ENCODE assay signal across 27 mouse cellular contexts in genomic region chr10:9625356-9625755, GRCm38 (mm10). TPM values are rescaled to one million over a fixed set of nuclear protein-coding genes. Genes with fewer than 3 reads are reported as not detected.
A peak's percentile ranks its signal among the peaks of the same experiment; 100 is the strongest.
DNase-seq lines count a peak whose midpoint lies in the region; ATAC-seq and TF ChIP-seq lines count a peak whose summit lies in the region.
"Had no signal": no experiment of that assay in that cellular context is flagged by ENCODE, and none has a peak within 500 bp of the region (broad histone marks: within the 10 kb centered on the region; RNA-seq: fewer than 3 reads in every experiment).

No protein-coding gene starts in this region.

- TF ChIP-seq CTCF in midbrain, postnatal 0 days (IDR thresholded peaks at IDR 0.05): no peak

- ATAC-seq in midbrain, embryonic 11.5 days (ENCODE audit: low FRiP score): 0 out of 2 replicates have a peak, but pooled peaks have one; percentile 24
- no peak for ATAC-seq in midbrain, postnatal 0 days (ENCODE audit: low FRiP score)
- ATAC-seq: forebrain, embryonic 14.5 days; forebrain, postnatal 0 days had no signal

- H3K36me3 ChIP-seq in midbrain, embryonic 11.5 days (ENCODE audit: control insufficient read depth, insufficient read depth, low read length): no peaks in the 10 kb centered on the region
- no peaks in the 10 kb centered on the region for H3K36me3 ChIP-seq in midbrain, postnatal 0 days (ENCODE audit: insufficient read depth, low read length)
- H3K36me3 ChIP-seq: embryonic facial prominence, embryonic 12.5 days; embryonic facial prominence, embryonic 15.5 days; heart, embryonic 10.5 days; heart, embryonic 13.5 days; hindbrain, embryonic 12.5 days; hindbrain, embryonic 15.5 days had no signal

- intact Hi-C loops in heart, postnatal 36 days (cut with DNase I): no loop called here

- no peak overlapping the region for H3K4me3 ChIP-seq in midbrain, embryonic 11.5 days (ENCODE audit: low read depth, low read length)
- no peak overlapping the region for H3K4me3 ChIP-seq in midbrain, postnatal 0 days (ENCODE audit: low read depth, low read length)
- H3K4me3 ChIP-seq: embryonic facial prominence, embryonic 12.5 days; embryonic facial prominence, embryonic 15.5 days; heart, adult 2 months; heart, embryonic 10.5 days; heart, embryonic 13.5 days; hindbrain, embryonic 12.5 days; hindbrain, embryonic 15.5 days had no signal

- H3K9me3 ChIP-seq in midbrain, embryonic 11.5 days (ENCODE audit: control insufficient read depth, low read length): no peaks in the 10 kb centered on the region
- H3K9me3 ChIP-seq in midbrain, postnatal 0 days (ENCODE audit: low read length): no peaks in the 10 kb centered on the region
- H3K9me3 ChIP-seq: embryonic facial prominence, embryonic 12.5 days; embryonic facial prominence, embryonic 15.5 days; heart, embryonic 10.5 days; heart, embryonic 13.5 days; hindbrain, embryonic 12.5 days; hindbrain, embryonic 15.5 days had no signal

- H3K27me3 ChIP-seq in midbrain, embryonic 11.5 days (ENCODE audit: control insufficient read depth, insufficient read depth, low read length): no peaks in the 10 kb centered on the region
- no peaks in the 10 kb centered on the region for H3K27me3 ChIP-seq in midbrain, postnatal 0 days (ENCODE audit: insufficient read depth, low read length)
- H3K27me3 ChIP-seq: embryonic facial prominence, embryonic 12.5 days; embryonic facial prominence, embryonic 15.5 days; heart, embryonic 13.5 days; hindbrain, embryonic 12.5 days; hindbrain, embryonic 15.5 days had no signal

- peak; percentile 14 for DNase-seq in embryo, embryonic 10 days (ENCODE audit: low spot score)
- no peak for DNase-seq in embryo, embryonic 10.5 days (ENCODE audit: low spot score)
- no peak for DNase-seq in midbrain, embryonic 11.5 days (ENCODE audit: low spot score, missing footprints)
- DNase-seq in midbrain, postnatal 0 days (ENCODE audit: low spot score): no peak
- peak; percentile 22 for DNase-seq in retina, embryonic 14.5 days (ENCODE audit: low spot score)
- DNase-seq in retina, postnatal 1 day: no peak
- no peak for DNase-seq in frontal cortex, adult 2 months (ENCODE audit: extremely low spot score in 1 of 2, low spot score in 1 of 2)
- DNase-seq in heart, postnatal 36 days: no peak
- DNase-seq: adrenal gland, postnatal 10 days; adrenal gland, postnatal 36 days; cerebellum, adult 18-20 months; cerebellum, adult 9-10 months; cerebellum, postnatal 14 days; forebrain, postnatal 0 days; gastrocnemius, postnatal 10 days; gastrocnemius, postnatal 36 days; heart, adult 2 months; heart, postnatal 14 days had no signal

- H3K27ac ChIP-seq in midbrain, embryonic 11.5 days (ENCODE audit: low read depth, low read length): no peak overlapping the region
- no peak overlapping the region for H3K27ac ChIP-seq in midbrain, postnatal 0 days (ENCODE audit: low read depth, low read length)
- H3K27ac ChIP-seq: embryonic facial prominence, embryonic 12.5 days; embryonic facial prominence, embryonic 15.5 days; heart, adult 2 months; heart, embryonic 10.5 days; heart, embryonic 13.5 days; hindbrain, embryonic 12.5 days; hindbrain, embryonic 15.5 days had no signal

- H3K4me2 ChIP-seq in midbrain, embryonic 11.5 days: no peak overlapping the region
- H3K4me2 ChIP-seq in midbrain, postnatal 0 days (ENCODE audit: low read depth, low read length, poor library complexity, severe bottlenecking): no peak overlapping the region
- H3K4me2 ChIP-seq: embryonic facial prominence, embryonic 12.5 days; embryonic facial prominence, embryonic 15.5 days; heart, embryonic 13.5 days; hindbrain, embryonic 12.5 days; hindbrain, embryonic 15.5 days had no signal

- no peak overlapping the region for H3K9ac ChIP-seq in midbrain, embryonic 11.5 days (ENCODE audit: low read length)
- no peak overlapping the region for H3K9ac ChIP-seq in midbrain, postnatal 0 days (replicated peaks; ENCODE audit: low read length, poor library complexity, severe bottlenecking)
- H3K9ac ChIP-seq: embryonic facial prominence, embryonic 12.5 days; embryonic facial prominence, embryonic 15.5 days; forebrain, postnatal 0 days; heart, embryonic 13.5 days; hindbrain, embryonic 12.5 days; hindbrain, embryonic 15.5 days had no signal

- H3K4me1 ChIP-seq in midbrain, embryonic 11.5 days (ENCODE audit: control insufficient read depth, insufficient read depth, low read length): peaks cover 5% of the 10 kb centered on the region; the same call in 1 of the 2 replicates
- H3K4me1 ChIP-seq in midbrain, postnatal 0 days (ENCODE audit: insufficient read depth, low read length): no peaks in the 10 kb centered on the region
- H3K4me1 ChIP-seq: embryonic facial prominence, embryonic 12.5 days; embryonic facial prominence, embryonic 15.5 days; hindbrain, embryonic 12.5 days; hindbrain, embryonic 15.5 days had no signal

- WGBS in midbrain, embryonic 11.5 days: 14% methylated on average over 1 of the region's 1 CpGs
- 29% methylated on average over 1 of the region's 1 CpGs for WGBS in midbrain, postnatal 0 days

RNA-seq across cellular contexts. Expression of gene Samd5, which starts 49.7 kb away (rescaled TPM):
- polyA plus RNA-seq in midbrain, embryonic 11.5 days (2014; fragmentation: Nextera tagmentation; extraction: Ambion mirVana): 8.0 and 8.4 TPM in 2 replicates
- total RNA-seq in midbrain, postnatal 0 days (2014; rRNA removed): 11.0 and 16.7 TPM in 2 replicates
- polyA plus RNA-seq in midbrain, postnatal 0 days (2015; fragmentation: Nextera tagmentation; extraction: Ambion mirVana): 4.6 and 5.7 TPM in 2 replicates
- 4.8 and 5.4 TPM in 2 replicates for polyA plus RNA-seq in frontal cortex, adult 2 months (2012; rRNA removed)
- total RNA-seq in heart, postnatal 36 days (2021): 1 to 10 TPM; 3.5 to 4.6 TPM
- total RNA-seq: granulocyte monocyte progenitor cell, adult 5-6 weeks; MEL had no signal

Comparison
In these comparisons a context has a peak if more than half of its experiments do, and no peak if none do; other contexts are left out.
1. DNase-seq: peak in embryo, embryonic 10 days (single experiment) and retina, embryonic 14.5 days (single experiment); none in embryo, embryonic 10.5 days (single experiment), midbrain, embryonic 11.5 days (single experiment), midbrain, postnatal 0 days (single experiment), retina, postnatal 1 day (single experiment), frontal cortex, adult 2 months (0 of 2) and heart, postnatal 36 days (0 of 2).